Mouse (Mus musculus) testis, adult 2 months (tissue): ENCODE data around the gene Atg4b. TPM values are rescaled to one million over a fixed set of nuclear protein-coding genes. Genes with fewer than 3 reads are reported as not detected.

Experiments
- H3K27ac ChIP-seq: fragments of 200-500 bp; 2 replicates; pipeline ENCODE4 v1.5.1; 2012; ENCODE audit warnings: low read depth, low read length; ENCODE audit not compliant: control insufficient read depth, insufficient read depth
- H3K27me3 ChIP-seq: fragments of 200-500 bp; 2 replicates; pipeline ENCODE4 v1.6.1; 2012; ENCODE audit warnings: mild to moderate bottlenecking, low read length, moderate library complexity; ENCODE audit not compliant: control insufficient read depth, insufficient read depth
- H3K36me3 ChIP-seq: fragments of 200-500 bp; 2 replicates; pipeline ENCODE4 v1.6.1; 2012; ENCODE audit warnings: mild to moderate bottlenecking, low read length; ENCODE audit not compliant: control insufficient read depth, insufficient read depth
- H3K4me1 ChIP-seq: fragments of 200-500 bp; 2 replicates; pipeline ENCODE4 v1.6.1; 2012; ENCODE audit warnings: low read length; ENCODE audit not compliant: control insufficient read depth, insufficient read depth
- H3K4me3 ChIP-seq: fragments of 200-500 bp; 2 replicates; pipeline ENCODE4 v1.5.1; 2012; ENCODE audit warnings: low read depth, mild to moderate bottlenecking, low read length, moderate library complexity, mixed read lengths; ENCODE audit not compliant: control insufficient read depth
- CTCF ChIP-seq: fragments of 200-500 bp; IDR thresholded peaks from 2 replicates; pipeline ENCODE4 v1.5.1; 2012; ENCODE audit warnings: low read depth, mild to moderate bottlenecking, inconsistent platforms, low read length, moderate library complexity; ENCODE audit not compliant: control insufficient read depth, insufficient read depth, insufficient replicate concordance
- POLR2A ChIP-seq: fragments of 200-500 bp; IDR thresholded peaks from 2 replicates; pipeline ENCODE4 v1.6.1; 2012; ENCODE audit warnings: low read depth, mild to moderate bottlenecking, inconsistent platforms, low read length, moderate library complexity; ENCODE audit not compliant: control insufficient read depth
- polyA plus RNA-seq: library from polyadenylated mRNA; depleted of rRNA; stranded (reverse); fragments of >200 nt; gene quantifications from 2 replicates; pipeline ENCODE4 v1.2.3, GENCODE M21; 2012

Gene Atg4b
- polyA plus RNA-seq, 1 experiment, result 36.5 TPM

GRCm38 (mm10) chr1:93741987-93742386 is 9.3 kb upstream of the Atg4b start:
- no peak overlapping the region for H3K4me3 ChIP-seq
- no peaks in the 10 kb centered on the region for H3K27me3 ChIP-seq
- 0 out of 2 replicates have a peak, but pooled peaks cover 3% of the 10 kb centered on the region for H3K4me1 ChIP-seq
- TF ChIP-seq POLR2A (no peak), CTCF (no peak)
- H3K27ac ChIP-seq, result no peak overlapping the region
- no peaks in the 10 kb centered on the region for H3K36me3 ChIP-seq

DNA sequence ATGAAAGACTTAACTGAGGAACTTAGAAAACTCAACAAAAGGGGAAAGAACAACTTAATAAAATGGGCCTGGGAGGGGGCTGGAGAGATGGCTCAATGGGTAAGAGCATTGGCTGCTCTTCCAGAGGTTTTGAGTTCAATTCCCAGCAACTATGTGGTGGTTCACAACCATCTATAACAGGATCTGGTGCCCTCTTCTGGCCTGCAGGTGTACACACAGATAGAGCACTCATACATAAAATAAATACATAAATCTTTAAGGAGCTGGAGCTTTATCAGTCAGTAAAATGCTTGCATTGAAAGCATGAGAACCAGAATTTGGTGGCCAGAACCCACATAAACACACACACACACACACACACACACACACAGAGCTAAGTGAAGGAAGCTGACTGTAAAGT is 8.4 kb upstream of the Atg4b start:
- Histone ChIP-seq H3K4me3 (no peak overlapping the region), H3K4me1 (0 out of 2 replicates have a peak, but pooled peaks cover 3% of the 10 kb centered on the region), H3K27me3 (no peaks in the 10 kb centered on the region), H3K36me3 (no peaks in the 10 kb centered on the region), H3K27ac (no peak overlapping the region)
- TF ChIP-seq POLR2A (no peak), CTCF (no peak)

DNA sequence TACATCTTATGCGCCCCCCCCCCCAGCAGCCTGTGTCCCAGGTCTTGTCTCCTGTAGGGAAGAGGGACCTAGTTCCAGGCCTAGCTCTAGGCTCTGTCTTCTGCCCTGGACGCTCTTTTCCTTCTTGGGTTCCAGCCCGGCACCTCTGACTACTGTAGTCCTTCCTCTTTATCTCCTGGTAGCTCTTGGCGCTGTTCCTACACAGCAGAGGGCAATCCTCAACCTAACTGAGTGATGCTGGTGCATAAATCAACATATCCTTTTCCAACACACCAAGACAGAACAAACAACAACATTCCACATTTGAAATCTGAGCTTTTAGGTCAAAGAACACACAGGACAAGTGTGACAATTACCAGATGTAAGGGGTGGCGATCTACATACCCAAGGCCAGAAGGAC is 5.1 kb upstream of the Atg4b start:
- Histone ChIP-seq H3K27ac (no peak overlapping the region), H3K36me3 (no peaks in the 10 kb centered on the region), H3K4me3 (no peak overlapping the region), H3K4me1 (0 out of 2 replicates have a peak, but pooled peaks cover 3% of the 10 kb centered on the region), H3K27me3 (no peaks in the 10 kb centered on the region)
- TF ChIP-seq POLR2A (no peak), CTCF (no peak)

DNA sequence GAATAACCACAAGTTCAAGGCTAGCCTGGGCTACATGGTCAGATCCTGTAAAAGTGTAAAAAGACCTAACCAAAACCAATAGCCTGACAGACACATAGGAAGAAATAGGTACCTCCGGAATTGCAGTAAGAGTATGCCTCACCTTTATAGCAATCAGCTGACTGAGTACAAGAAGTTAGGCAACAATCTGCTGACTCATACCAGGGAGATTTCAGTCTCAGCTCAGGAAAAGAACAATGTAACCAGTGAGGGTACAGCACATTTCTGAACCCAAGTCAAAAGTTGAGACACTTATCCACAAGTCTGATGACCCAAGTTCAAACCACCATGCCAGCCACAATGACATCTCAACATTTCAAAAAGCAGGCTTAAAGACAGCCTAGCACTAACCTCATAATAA is 2.8 kb upstream of the Atg4b start:
- peaks cover 5% of the 10 kb centered on the region for H3K4me1 ChIP-seq
- H3K27ac ChIP-seq, result no peak overlapping the region; the same call in 1 of the 2 replicates
- H3K4me3 ChIP-seq, result no peak overlapping the region
- no peak for TF ChIP-seq CTCF
- TF ChIP-seq POLR2A, result no peak
- H3K27me3 ChIP-seq, result no peaks in the 10 kb centered on the region
- H3K36me3 ChIP-seq, result no peaks in the 10 kb centered on the region; the same call in 1 of the 2 replicates

GRCm38 (mm10) chr1:93753911-93754572 is 2.7 kb downstream of the Atg4b start:
- H3K27me3 ChIP-seq, result no peaks in the 10 kb centered on the region
- peaks cover 6% of the 10 kb centered on the region for H3K4me1 ChIP-seq
- TF ChIP-seq CTCF, result no peak
- TF ChIP-seq POLR2A, result no peak
- no peaks in the 10 kb centered on the region; the same call in 1 of the 2 replicates for H3K36me3 ChIP-seq
- H3K4me3 ChIP-seq, result peak overlapping the region; percentile 94
- H3K27ac ChIP-seq, result peak overlapping the region; percentile 85

GRCm38 (mm10) chr1:93754573-93755290 is 3.4 kb downstream of the Atg4b start, which contains the start of gene Thap4:
Thap4 (minus strand) TSS chr1:93754864.
- TF ChIP-seq CTCF, result no peak
- TF ChIP-seq POLR2A, result peak; percentile 70
- no peaks in the 10 kb centered on the region for H3K27me3 ChIP-seq
- H3K27ac ChIP-seq, result peak within 1 kb of the TSS; percentile 85
- H3K4me1 ChIP-seq, result peaks cover 6% of the 10 kb centered on the region
- H3K4me3 ChIP-seq, result peak within 1 kb of the TSS; percentile 94
- H3K36me3 ChIP-seq, result no peaks in the 10 kb centered on the region; the same call in 1 of the 2 replicates

- Histone ChIP-seq H3K4me3 (peak overlapping the region; percentile 94), H3K36me3 (no peaks in the 10 kb centered on the region; the same call in 1 of the 2 replicates), H3K4me1 (peaks cover 6% of the 10 kb centered on the region), H3K27me3 (no peaks in the 10 kb centered on the region), H3K27ac (peak overlapping the region; percentile 85)
- no peak for TF ChIP-seq CTCF
- no peak for TF ChIP-seq POLR2A
Observed at GRCm38 (mm10) chr1:93755291-93755610, 4.0 kb downstream of the Atg4b start.
